Mouse (Mus musculus) bone marrow, adult 2 months (tissue): ENCODE results near the gene Lrrtm4.

Experiments used
- CTCF ChIP-seq: fragments of 200-500 bp; IDR thresholded peaks from 2 replicates; pipeline ENCODE4 v1.5.1; 2011; ENCODE audit warnings: low read length, control low read depth; ENCODE audit not compliant: control insufficient read depth, insufficient read depth
- POLR2A ChIP-seq: fragments of 200-500 bp; IDR thresholded peaks from 2 replicates; pipeline ENCODE4 v1.6.1; 2011; ENCODE audit warnings: low read depth, mild to moderate bottlenecking, control low read depth, low read length, borderline replicate concordance; ENCODE audit not compliant: control insufficient read depth

DNA sequence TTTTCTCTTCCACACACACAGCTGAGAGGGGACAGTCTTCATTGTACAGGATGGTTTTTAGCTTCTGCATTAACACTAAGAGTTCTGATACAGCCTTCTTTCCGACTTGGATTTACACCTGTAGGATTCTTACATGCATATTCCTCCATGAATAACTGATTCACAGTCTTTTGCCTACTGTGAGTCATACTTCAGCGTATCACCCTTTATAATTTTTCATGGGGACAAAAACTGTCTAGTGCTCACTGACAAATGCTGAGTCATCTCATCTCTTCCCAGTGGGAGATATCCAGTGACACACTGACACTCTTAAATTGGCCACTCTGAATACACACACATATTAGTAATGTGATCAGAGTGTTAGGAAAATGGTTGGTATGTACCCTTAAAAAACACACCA is 600.8 kb downstream of the Lrrtm4 start:
- TF ChIP-seq POLR2A (no peak), CTCF (no peak)
